ENCODE assay signal across 18 mouse cellular contexts in the genomic region with DNA sequence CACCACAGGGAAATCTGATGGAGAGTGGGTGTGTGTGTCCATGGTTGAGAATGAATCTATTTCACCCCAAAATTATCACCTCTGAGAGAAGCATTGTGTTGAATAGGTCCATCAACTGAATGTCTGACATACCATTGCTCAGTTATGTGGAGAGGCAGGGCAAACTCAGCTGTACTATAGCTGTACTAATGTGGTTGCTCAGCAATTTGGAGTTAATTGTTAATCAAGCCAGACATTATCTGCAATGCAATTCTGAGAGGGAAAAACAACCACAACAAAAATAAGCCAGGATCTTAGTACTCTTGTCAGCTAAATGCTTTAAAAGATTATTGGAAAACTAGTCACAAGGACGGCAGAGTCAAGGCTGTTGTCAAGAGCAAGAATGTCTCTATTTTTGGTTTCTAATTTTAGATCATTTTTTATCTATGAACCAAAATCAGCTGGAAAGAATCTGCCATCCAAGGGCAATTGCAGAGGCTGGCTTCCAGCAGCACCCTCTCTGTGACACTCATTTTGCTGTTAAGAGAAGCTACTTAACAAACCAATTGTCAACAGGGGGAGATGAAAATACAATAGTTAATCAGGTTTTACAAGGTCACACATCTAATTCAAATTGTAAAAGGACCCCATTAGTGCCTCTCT.
DNase-seq lines count a peak whose midpoint lies in the region; ATAC-seq and TF ChIP-seq lines count a peak whose summit lies in the region.
"Had no signal": no experiment of that assay in that cellular context is flagged by ENCODE, and none has a peak within 500 bp of the region (broad histone marks: within the 10 kb centered on the region; RNA-seq: fewer than 3 reads in every experiment).

No protein-coding gene starts in this region.

- 25% methylated on average over 1 of the region's 1 CpGs for WGBS in heart, postnatal 0 days

- peak; percentile 13 for DNase-seq in adrenal gland, adult 8-10 months
- DNase-seq in adrenal gland, postnatal 14 days = no peak
- peak; percentile 12 for DNase-seq in heart, postnatal 0 days (ENCODE audit: low spot score)
- DNase-seq in heart, adult 8-10 months (ENCODE audit: low spot score) = no peak
- peak; percentile 3 for DNase-seq in testis, postnatal 14 days (ENCODE audit: low spot score)
- no peak for DNase-seq in testis, postnatal 10 days (ENCODE audit: low spot score)
- no peak for DNase-seq in gastrocnemius, postnatal 25 days
- no peak for DNase-seq in urinary bladder, postnatal 25 days (ENCODE audit: low spot score)
- DNase-seq: cerebellum, adult 18-20 months; heart, postnatal 10 days; right cerebral cortex, postnatal 4 days had no signal

- no peaks in the 10 kb centered on the region for H3K27me3 ChIP-seq in heart, postnatal 0 days (ENCODE audit: control insufficient read depth, insufficient read depth, low read length)
- H3K27me3 ChIP-seq: CH12.LX; embryonic facial prominence, embryonic 12.5 days; hindbrain, embryonic 15.5 days; limb, embryonic 12.5 days; midbrain, embryonic 12.5 days had no signal

- H3K4me2 ChIP-seq in heart, postnatal 0 days (ENCODE audit: low read depth, low read length) = no peak overlapping the region
- H3K4me2 ChIP-seq: embryonic facial prominence, embryonic 12.5 days; hindbrain, embryonic 15.5 days; limb, embryonic 12.5 days; midbrain, embryonic 12.5 days had no signal

- H3K27ac ChIP-seq in heart, postnatal 0 days (ENCODE audit: low read depth) = no peak overlapping the region
- H3K27ac ChIP-seq: embryonic facial prominence, embryonic 12.5 days; hindbrain, embryonic 15.5 days; limb, embryonic 12.5 days; liver, embryonic 14.5 days; midbrain, embryonic 12.5 days had no signal

- no peak for ATAC-seq in heart, postnatal 0 days (ENCODE audit: insufficient read depth, low read depth)
- ATAC-seq: intestine, postnatal 0 days had no signal

- TF ChIP-seq EP300 in heart, postnatal 0 days (IDR thresholded peaks at IDR 0.05; ENCODE audit: low read depth) = no peak

- H3K9ac ChIP-seq in heart, postnatal 0 days (replicated peaks; ENCODE audit: low read depth, low read length) = no peak overlapping the region
- H3K9ac ChIP-seq: embryonic facial prominence, embryonic 12.5 days; hindbrain, embryonic 15.5 days; limb, embryonic 12.5 days; liver, embryonic 14.5 days; midbrain, embryonic 12.5 days had no signal

- no peak overlapping the region for H3K4me3 ChIP-seq in heart, postnatal 0 days (ENCODE audit: low read depth, low read length)
- H3K4me3 ChIP-seq: embryonic facial prominence, embryonic 12.5 days; hindbrain, embryonic 15.5 days; limb, embryonic 12.5 days; midbrain, embryonic 12.5 days had no signal

- H3K9me3 ChIP-seq in heart, postnatal 0 days (replicated peaks; ENCODE audit: control insufficient read depth, low read length) = no peaks in the 10 kb centered on the region
- H3K9me3 ChIP-seq: embryonic facial prominence, embryonic 12.5 days; hindbrain, embryonic 15.5 days; limb, embryonic 12.5 days; midbrain, embryonic 12.5 days had no signal

- TF ChIP-seq CTCF in heart, postnatal 0 days (IDR thresholded peaks at IDR 0.05; ENCODE audit: low read depth) = no peak

- H3K4me1 ChIP-seq in heart, postnatal 0 days (ENCODE audit: control insufficient read depth, insufficient read depth) = no peaks in the 10 kb centered on the region
- H3K4me1 ChIP-seq: embryonic facial prominence, embryonic 12.5 days; hindbrain, embryonic 15.5 days; limb, embryonic 12.5 days; midbrain, embryonic 12.5 days had no signal

- H3K36me3 ChIP-seq in heart, postnatal 0 days (replicated peaks; ENCODE audit: control insufficient read depth, insufficient read depth, low read length) = no peaks in the 10 kb centered on the region
- H3K36me3 ChIP-seq: embryonic facial prominence, embryonic 12.5 days; hindbrain, embryonic 15.5 days; limb, embryonic 12.5 days; midbrain, embryonic 12.5 days had no signal

Comparison
In these comparisons a context has a peak if more than half of its experiments do, and no peak if none do; other contexts are left out.
1. DNase-seq: peak in adrenal gland, adult 8-10 months (single experiment), heart, postnatal 0 days (single experiment) and testis, postnatal 14 days (single experiment); none in adrenal gland, postnatal 14 days (single experiment), heart, adult 8-10 months (single experiment), testis, postnatal 10 days (single experiment), gastrocnemius, postnatal 25 days (single experiment) and urinary bladder, postnatal 25 days (single experiment).